Mouse (Mus musculus): ENCODE results near the gene Fhit. TPM values are rescaled to one million over a fixed set of nuclear protein-coding genes. Genes with fewer than 3 reads are reported as not detected.
A peak's percentile ranks its signal among the peaks of the same experiment; 100 is the strongest.

Gene Fhit
- polyA plus RNA-seq (2015; fragmentation: Nextera tagmentation; extraction: Ambion mirVana), result 2.3 and 2.7 TPM in 2 replicates

DNA sequence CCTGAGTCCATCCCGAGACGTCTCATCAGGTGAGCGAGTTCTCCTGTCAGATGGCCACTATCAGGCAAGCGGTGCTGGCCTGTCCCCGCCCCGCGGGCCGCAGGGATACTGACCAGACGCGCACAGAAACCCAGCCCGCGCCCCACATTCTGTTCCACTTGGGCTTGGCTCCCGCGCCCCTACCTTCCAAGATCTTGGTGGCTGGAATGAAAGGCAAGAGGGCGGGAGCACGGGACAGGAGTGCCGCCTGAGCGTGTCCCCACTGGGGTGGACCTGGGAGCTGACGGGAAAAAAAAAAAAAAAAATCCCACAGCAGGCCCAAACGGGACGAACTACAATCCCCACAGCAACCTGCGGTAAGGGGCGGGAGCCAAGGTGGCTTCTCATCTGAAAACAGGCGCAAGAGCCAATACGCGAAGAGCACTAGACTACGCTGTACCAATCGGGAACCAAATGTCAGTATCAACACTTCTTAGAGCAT lies at the start of gene Fhit:
TSS of gene Fhit (minus strand) at position 285 of the 481 bp plus-strand sequence.
- Histone ChIP-seq H3K27me3 (no peaks in the 10 kb centered on the region), H3K4me3 (replicated peaks) (peak within 1 kb of the TSS; percentile 58), H3K4me2 (peak within 1 kb of the TSS; percentile 66), H3K27ac (replicated peaks) (no peak within 1 kb of the TSS), H3K36me3 (replicated peaks) (no peaks in the 10 kb centered on the region), H3K4me1 (replicated peaks) (no peaks in the 10 kb centered on the region; the same call in 1 of the 2 replicates), H3K9ac (no peak within 1 kb of the TSS; the same call in 1 of the 2 replicates), H3K9me3 (replicated peaks) (no peaks in the 10 kb centered on the region)
- ATAC-seq (ENCODE audit: insufficient read depth), result peak; percentile 89
- WGBS (ENCODE audit: insufficient replicate concordance), result 1% methylated on average over 28 of the region's 28 CpGs

DNA sequence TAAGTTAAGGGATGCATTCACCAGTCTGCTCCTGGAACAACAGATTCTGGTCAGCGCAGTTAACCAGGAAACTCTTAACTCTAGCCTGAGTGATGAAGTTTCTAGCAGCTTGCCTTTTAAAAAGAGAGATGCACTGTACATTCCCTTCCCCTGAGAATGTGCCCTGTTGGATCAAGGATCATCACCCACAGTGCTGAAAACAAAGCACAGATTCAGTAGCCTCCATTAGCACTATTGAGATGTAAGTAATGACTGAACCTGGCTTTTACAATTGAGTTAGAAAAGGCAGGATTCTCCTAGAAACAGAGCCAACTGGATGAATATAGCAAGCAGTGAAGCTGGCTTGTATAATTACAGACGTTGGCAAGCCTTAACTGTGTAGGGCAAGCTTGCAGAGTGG lies 45.0 kb upstream of the Fhit start:
- 39% methylated on average over 2 of the region's 2 CpGs for WGBS (ENCODE audit: insufficient replicate concordance)
- Histone ChIP-seq H3K4me1 (replicated peaks) (no peaks in the 10 kb centered on the region), H3K27me3 (no peaks in the 10 kb centered on the region), H3K27ac (replicated peaks) (no peak overlapping the region), H3K9ac (no peak overlapping the region), H3K9me3 (replicated peaks) (no peaks in the 10 kb centered on the region), H3K4me2 (no peak overlapping the region), H3K36me3 (replicated peaks) (no peaks in the 10 kb centered on the region), H3K4me3 (replicated peaks) (no peak overlapping the region)
- no peak for ATAC-seq (ENCODE audit: insufficient read depth)

GRCm38 (mm10) chr14:11160806-11161450 lies 907 bp downstream of the Fhit start:
- Histone ChIP-seq H3K27ac (replicated peaks) (no peak overlapping the region), H3K36me3 (replicated peaks) (no peaks in the 10 kb centered on the region), H3K27me3 (no peaks in the 10 kb centered on the region), H3K4me2 (peak overlapping the region; percentile 66), H3K9ac (no peak overlapping the region; the same call in 1 of the 2 replicates), H3K9me3 (replicated peaks) (no peaks in the 10 kb centered on the region), H3K4me1 (replicated peaks) (no peaks in the 10 kb centered on the region; the same call in 1 of the 2 replicates), H3K4me3 (replicated peaks) (peak overlapping the region; percentile 58)
- 0 out of 2 replicates have a peak, but pooled peaks have one; percentile 45 for ATAC-seq (ENCODE audit: insufficient read depth)
- 7% methylated on average over 17 of the region's 17 CpGs for WGBS (ENCODE audit: insufficient replicate concordance)

DNA sequence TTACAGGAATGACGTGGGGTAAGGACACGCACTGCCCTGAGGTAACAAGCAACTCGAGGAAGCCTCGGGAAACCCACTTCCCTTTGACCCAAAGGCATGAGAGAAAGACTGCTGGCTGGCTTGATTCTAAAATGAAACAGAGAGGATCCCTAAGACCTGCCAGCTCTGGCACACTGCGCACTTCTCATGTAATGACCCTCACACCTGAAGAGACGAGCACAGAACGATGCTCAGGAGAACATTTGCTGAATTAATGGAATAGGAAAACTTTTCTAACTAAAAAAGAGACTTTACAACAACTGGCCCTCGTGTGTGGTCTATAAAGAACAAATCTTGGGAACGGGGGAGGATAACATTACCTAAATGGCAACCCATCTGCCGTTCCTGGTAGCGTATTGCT lies 2.2 kb downstream of the Fhit start:
- H3K9ac ChIP-seq, result no peak overlapping the region
- WGBS (ENCODE audit: insufficient replicate concordance), result 64% methylated on average over 11 of the region's 11 CpGs
- no peaks in the 10 kb centered on the region; the same call in 1 of the 2 replicates for H3K4me1 ChIP-seq (replicated peaks)
- no peaks in the 10 kb centered on the region for H3K36me3 ChIP-seq (replicated peaks)
- H3K27ac ChIP-seq (replicated peaks), result no peak overlapping the region
- ATAC-seq (ENCODE audit: insufficient read depth), result no peak
- no peaks in the 10 kb centered on the region for H3K27me3 ChIP-seq
- H3K4me2 ChIP-seq, result no peak overlapping the region
- H3K9me3 ChIP-seq (replicated peaks), result no peaks in the 10 kb centered on the region
- no peak overlapping the region for H3K4me3 ChIP-seq (replicated peaks)

DNA sequence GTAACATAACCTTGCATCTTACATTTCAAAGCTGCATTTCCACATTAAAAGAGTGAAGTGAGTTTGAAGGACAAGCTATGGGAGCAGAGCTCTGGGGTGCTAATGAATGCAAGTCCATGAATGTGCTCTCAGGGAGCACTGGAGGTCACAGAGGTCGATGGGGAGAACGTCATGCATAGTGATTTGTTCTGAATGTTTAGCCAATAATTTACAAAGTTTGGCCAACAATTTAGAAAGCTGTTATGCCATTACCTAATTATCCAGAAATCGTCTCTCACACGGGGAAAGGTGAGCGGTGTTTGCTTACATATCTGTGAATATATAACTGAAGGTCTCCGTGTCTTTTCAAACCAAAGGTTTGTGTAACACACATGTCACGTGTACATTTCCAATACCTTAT lies 2.8 kb downstream of the Fhit start:
- WGBS (ENCODE audit: insufficient replicate concordance), result 69% methylated on average over 7 of the region's 7 CpGs
- ATAC-seq (ENCODE audit: insufficient read depth), result no peak

GRCm38 (mm10) chr14:11157741-11158140 lies 4.1 kb downstream of the Fhit start:
- no peak for ATAC-seq (ENCODE audit: insufficient read depth)
- Histone ChIP-seq H3K9me3 (replicated peaks) (no peaks in the 10 kb centered on the region), H3K36me3 (replicated peaks) (no peaks in the 10 kb centered on the region), H3K27me3 (no peaks in the 10 kb centered on the region), H3K9ac (no peak overlapping the region), H3K4me2 (no peak overlapping the region), H3K4me3 (replicated peaks) (no peak overlapping the region), H3K4me1 (replicated peaks) (no peaks in the 10 kb centered on the region; the same call in 1 of the 2 replicates), H3K27ac (replicated peaks) (no peak overlapping the region)
- WGBS (ENCODE audit: insufficient replicate concordance), result 55% methylated on average over 3 of the region's 3 CpGs

More for the DNA sequence above, 2.8 kb downstream of the Fhit start:
- no peaks in the 10 kb centered on the region for H3K9me3 ChIP-seq (replicated peaks)
- H3K4me1 ChIP-seq (replicated peaks), result no peaks in the 10 kb centered on the region; the same call in 1 of the 2 replicates
- H3K27me3 ChIP-seq, result no peaks in the 10 kb centered on the region
- H3K4me3 ChIP-seq (replicated peaks), result no peak overlapping the region
- H3K4me2 ChIP-seq, result no peak overlapping the region
- H3K9ac ChIP-seq, result no peak overlapping the region
- no peak overlapping the region for H3K27ac ChIP-seq (replicated peaks)
- H3K36me3 ChIP-seq (replicated peaks), result no peaks in the 10 kb centered on the region

DNA sequence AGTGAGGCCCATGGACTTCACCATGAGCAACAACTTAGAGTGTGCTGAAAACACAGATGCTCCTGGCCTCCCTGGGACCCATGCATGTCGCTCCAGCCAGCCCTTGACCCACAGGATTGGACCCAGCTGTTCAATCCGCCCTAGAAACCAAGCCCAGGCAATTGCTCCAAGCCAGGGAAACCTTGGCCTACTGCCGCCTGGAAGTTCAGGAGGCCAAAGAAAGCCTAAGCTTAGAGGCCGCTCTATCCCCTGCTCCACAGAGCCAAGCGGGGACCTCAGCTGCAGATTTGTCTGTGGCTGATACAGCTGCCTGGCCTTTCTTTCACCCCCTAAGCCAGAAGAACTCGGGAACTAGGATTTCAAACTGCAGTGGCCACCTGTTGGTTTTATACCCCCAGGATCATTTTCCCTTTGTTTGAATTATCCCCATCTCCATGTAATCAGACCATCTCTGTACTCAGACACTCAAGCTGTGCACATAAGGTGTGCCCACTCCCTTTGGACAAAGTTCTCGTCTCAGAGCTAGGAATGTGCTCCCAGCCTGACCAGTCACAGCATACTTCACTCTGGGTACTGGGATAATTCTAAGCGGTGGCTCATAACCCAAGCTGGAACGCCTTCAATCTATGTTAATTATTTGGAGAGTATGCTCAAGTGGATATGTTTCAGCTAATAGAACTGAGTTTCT lies 10.1 kb downstream of the Fhit start:
- Histone ChIP-seq H3K4me2 (no peak overlapping the region), H3K36me3 (replicated peaks) (no peaks in the 10 kb centered on the region), H3K27ac (replicated peaks) (no peak overlapping the region), H3K9ac (no peak overlapping the region), H3K9me3 (replicated peaks) (no peaks in the 10 kb centered on the region), H3K4me3 (replicated peaks) (no peak overlapping the region), H3K4me1 (replicated peaks) (no peaks in the 10 kb centered on the region), H3K27me3 (no peaks in the 10 kb centered on the region)
- no peak for ATAC-seq (ENCODE audit: insufficient read depth)
- 55% methylated on average over 9 of the region's 9 CpGs for WGBS (ENCODE audit: insufficient replicate concordance)

DNA sequence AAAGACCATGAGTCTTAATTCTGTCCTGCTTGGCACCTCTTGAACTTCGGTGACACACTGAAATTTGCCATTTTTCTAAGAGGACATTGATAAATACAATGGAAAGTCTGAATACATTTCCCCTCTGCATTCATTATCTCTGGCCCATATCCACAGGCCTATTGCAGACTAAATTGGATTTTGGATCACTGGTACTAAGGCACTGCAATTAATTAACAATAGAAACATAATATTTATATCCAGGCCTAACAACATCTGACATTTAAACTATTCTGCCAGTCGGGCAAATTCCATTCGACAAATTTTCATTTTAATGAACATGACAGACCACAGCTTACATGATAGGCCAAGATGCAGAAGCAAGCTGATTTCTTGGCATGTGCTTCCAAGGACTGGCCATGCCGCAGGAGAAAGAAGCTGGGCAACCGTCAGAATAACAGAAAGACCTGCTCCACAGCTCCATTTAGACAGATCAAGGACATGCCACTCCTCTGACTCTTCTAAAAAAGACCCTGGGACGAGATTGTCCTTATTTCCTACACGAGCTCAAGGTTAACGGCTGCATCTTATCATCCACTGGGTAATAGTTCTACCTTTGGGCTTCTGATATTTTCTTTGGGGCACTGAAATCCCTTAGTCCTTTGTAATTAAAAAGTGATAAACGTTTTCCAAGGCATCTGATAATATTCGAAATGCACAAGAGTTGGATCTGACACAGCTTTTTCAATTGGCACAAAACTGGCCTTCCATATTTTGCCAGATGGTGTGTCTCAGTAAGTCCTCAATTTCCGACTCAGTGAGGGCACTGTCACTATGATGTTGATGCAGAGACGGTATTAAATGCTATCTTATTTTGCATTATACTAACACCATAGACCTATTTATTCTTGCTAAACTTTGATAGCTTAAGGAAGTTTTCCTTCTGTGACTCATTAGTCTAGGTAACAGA lies 27.8 kb downstream of the Fhit start:
- Histone ChIP-seq H3K9ac (no peak overlapping the region), H3K4me3 (replicated peaks) (no peak overlapping the region), H3K4me1 (replicated peaks) (no peaks in the 10 kb centered on the region), H3K27ac (replicated peaks) (no peak overlapping the region), H3K27me3 (no peaks in the 10 kb centered on the region), H3K9me3 (replicated peaks) (no peaks in the 10 kb centered on the region), H3K4me2 (no peak overlapping the region), H3K36me3 (replicated peaks) (no peaks in the 10 kb centered on the region)
- WGBS (ENCODE audit: insufficient replicate concordance), result 63% methylated on average over 12 of the region's 12 CpGs
- no peak for ATAC-seq (ENCODE audit: insufficient read depth)

DNA sequence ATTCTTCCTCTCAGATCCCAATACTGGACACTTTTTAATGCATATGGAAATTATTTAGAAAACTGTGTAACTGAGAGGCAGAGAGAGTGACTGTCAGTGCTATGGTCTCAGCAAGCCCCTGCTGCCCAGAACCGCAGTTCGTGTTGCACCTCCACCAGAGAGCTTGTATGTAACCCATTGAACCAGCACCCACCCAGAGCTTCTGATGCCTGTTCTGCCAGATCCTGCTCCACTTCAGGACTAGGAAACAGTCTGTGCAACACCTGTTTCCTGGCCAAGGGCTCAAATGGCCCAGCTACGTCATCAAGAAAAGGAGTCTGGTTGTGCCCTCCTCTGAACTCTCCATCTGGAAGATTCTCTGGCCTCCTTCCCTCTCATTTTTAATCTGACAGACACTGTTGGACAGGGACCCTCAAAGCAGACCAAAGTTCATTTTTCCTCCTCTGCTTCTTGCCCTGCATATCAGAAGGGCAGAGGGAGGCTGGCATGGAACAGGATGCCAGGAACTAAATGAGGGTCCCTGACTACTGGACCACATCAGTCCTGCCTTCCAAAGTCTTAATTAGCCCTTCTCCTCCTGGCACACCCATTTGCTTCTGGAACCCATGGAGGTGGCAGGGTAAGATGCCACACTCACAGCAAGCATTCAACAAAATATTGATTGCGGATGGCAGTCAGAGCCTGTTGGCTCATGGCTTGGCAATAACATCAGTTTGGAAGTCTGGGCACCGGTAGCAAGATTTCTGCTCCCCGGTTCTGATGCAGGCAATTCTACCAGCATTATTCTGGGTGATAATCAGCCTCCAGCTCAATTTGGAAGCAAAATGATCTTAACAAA lies 29.0 kb downstream of the Fhit start:
- no peaks in the 10 kb centered on the region for H3K9me3 ChIP-seq (replicated peaks)
- H3K4me1 ChIP-seq (replicated peaks), result no peaks in the 10 kb centered on the region
- H3K4me3 ChIP-seq (replicated peaks), result no peak overlapping the region
- 72% methylated on average over 6 of the region's 6 CpGs for WGBS (ENCODE audit: insufficient replicate concordance)
- no peaks in the 10 kb centered on the region for H3K36me3 ChIP-seq (replicated peaks)
- H3K9ac ChIP-seq, result no peak overlapping the region
- no peak overlapping the region for H3K27ac ChIP-seq (replicated peaks)
- no peak for ATAC-seq (ENCODE audit: insufficient read depth)
- no peak overlapping the region for H3K4me2 ChIP-seq
- no peaks in the 10 kb centered on the region for H3K27me3 ChIP-seq

DNA sequence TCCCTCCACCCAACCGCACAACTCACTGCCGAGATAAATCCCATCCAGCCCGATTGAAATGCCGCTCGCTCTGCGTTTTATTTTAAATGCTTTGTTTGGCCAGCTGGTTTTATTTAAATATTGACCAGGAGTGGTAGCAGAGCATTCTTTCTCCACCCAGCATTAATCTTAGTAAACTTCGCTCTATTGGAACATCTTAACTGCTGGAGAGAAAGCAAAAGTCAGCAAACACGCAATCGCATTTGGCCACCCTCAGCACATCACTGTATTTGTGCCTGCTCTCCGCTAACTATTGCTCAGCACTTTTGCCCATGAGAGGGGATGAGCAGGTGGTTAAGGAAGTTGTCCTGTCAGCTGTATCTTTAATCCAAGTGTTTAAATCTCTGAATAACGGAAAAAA lies 36.7 kb downstream of the Fhit start:
- no peak for ATAC-seq (ENCODE audit: insufficient read depth)
- Histone ChIP-seq H3K9me3 (replicated peaks) (no peaks in the 10 kb centered on the region), H3K4me1 (replicated peaks) (no peaks in the 10 kb centered on the region), H3K27me3 (no peaks in the 10 kb centered on the region), H3K4me3 (replicated peaks) (no peak overlapping the region), H3K36me3 (replicated peaks) (no peaks in the 10 kb centered on the region), H3K9ac (no peak overlapping the region), H3K4me2 (peak overlapping the region; percentile 5; the same call in 1 of the 2 replicates), H3K27ac (replicated peaks) (no peak overlapping the region)
- 72% methylated on average over 11 of the region's 11 CpGs for WGBS (ENCODE audit: insufficient replicate concordance)
